Mouse (Mus musculus) neural tube, embryonic 11.5 days (tissue): Measurements from ENCODE around the gene Cpeb3. TPM values are rescaled to one million over a fixed set of nuclear protein-coding genes. Genes with fewer than 3 reads are reported as not detected.

ENCODE experiments used
- ATAC-seq: fragments of 200-750 bp; cut with Nextera tagmentation; 2 replicates; pipeline ENCODE4 v1.8.0; 2017; ENCODE audit warnings: moderate number of reproducible peaks, mild to moderate bottlenecking, moderate TSS enrichment, moderate library complexity; ENCODE audit not compliant: insufficient read depth, low FRiP score, low TSS enrichment
- DNase-seq: peaks from one replicate; pipeline ENCODE4 v3.0.0-alpha.2; 2015; ENCODE audit warnings: low spot score
- H3K27ac ChIP-seq: fragments of 300-500 bp; sonication (generic); 2 replicates; pipeline ENCODE4 v1.5.1; 2014; ENCODE audit warnings: low read depth, mild to moderate bottlenecking, low read length
- H3K27me3 ChIP-seq: fragments of 300-500 bp; sonication (generic); 2 replicates; pipeline ENCODE4 v1.6.1; 2014; ENCODE audit warnings: mild to moderate bottlenecking, low read length, mixed read lengths; ENCODE audit not compliant: control insufficient read depth, insufficient read depth
- H3K36me3 ChIP-seq: fragments of 300-500 bp; sonication (generic); 2 replicates; pipeline ENCODE4 v1.6.1; 2014; ENCODE audit warnings: mild to moderate bottlenecking, low read length, moderate library complexity, mixed read lengths; ENCODE audit not compliant: control insufficient read depth, insufficient read depth
- H3K4me1 ChIP-seq: fragments of 300-500 bp; sonication (generic); 2 replicates; pipeline ENCODE4 v1.6.1; 2014; ENCODE audit warnings: low read length, mixed read lengths; ENCODE audit not compliant: control insufficient read depth, insufficient read depth
- H3K4me2 ChIP-seq: fragments of 300-500 bp; sonication (generic); 2 replicates; pipeline ENCODE4 v1.6.1; 2014; ENCODE audit warnings: low read depth, mild to moderate bottlenecking, moderate library complexity
- H3K4me3 ChIP-seq: fragments of 300-500 bp; sonication (generic); 2 replicates; pipeline ENCODE4 v1.5.1; 2014; ENCODE audit warnings: low read depth, low read length
- H3K9ac ChIP-seq: fragments of 300-500 bp; sonication (generic); 2 replicates; pipeline ENCODE4 v1.6.1; 2014; ENCODE audit warnings: mild to moderate bottlenecking, low read length
- H3K9me3 ChIP-seq: fragments of 300-500 bp; sonication (generic); 2 replicates; pipeline ENCODE4 v1.6.1; 2016; ENCODE audit warnings: low read length; ENCODE audit not compliant: control insufficient read depth
- WGBS: fragments of 180-500 bp; shearing (Covaris S2); extraction: QIAGEN DNeasy Blood & Tissue Kit; methylation state at CpG from one replicate; pipeline ENCODE4 v1.1.7; 2014; 5-methylcytosine and 5-hydroxymethylcytosine counted together
- polyA plus RNA-seq: library from polyadenylated mRNA; unstranded; fragments of >200 nt; fragmentation: Nextera tagmentation; extraction: Ambion mirVana; gene quantifications from 2 replicates; pipeline ENCODE4 v1.2.1, GENCODE M21; 2014

Gene Cpeb3
- polyA plus RNA-seq: 2.8 and 4.3 TPM in 2 replicates

DNA sequence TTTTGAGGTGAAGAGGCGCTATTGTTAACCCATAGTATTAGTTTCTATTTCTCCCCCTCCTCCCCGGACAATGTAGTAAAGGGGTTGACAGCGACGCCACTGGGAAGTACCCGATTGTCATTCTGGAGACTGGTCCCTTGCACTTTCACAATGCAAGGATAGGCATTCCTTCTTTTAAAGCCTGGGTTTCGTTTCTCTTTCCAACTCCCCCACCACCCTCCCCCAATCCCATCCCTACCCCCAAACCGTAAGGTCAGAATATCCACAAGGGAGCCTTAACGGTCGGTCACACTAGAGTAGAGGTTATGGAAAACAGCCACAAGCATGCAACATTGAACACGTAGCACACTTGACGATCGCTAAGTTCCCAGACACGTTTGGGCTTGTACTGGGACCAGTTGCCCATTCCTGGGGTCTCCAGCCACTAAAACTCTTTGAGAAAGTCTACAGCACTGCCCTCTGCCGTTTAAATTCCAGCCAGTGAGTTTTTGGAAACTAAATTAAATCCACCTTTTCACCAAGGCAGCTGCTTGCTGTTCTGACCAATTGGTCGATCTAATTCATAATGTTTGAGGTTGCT is at the start of gene Cpeb3:
Gene Cpeb3, minus strand, starts transcription at position 426 of the 580 bp plus-strand sequence.
- Histone ChIP-seq H3K4me3 (peak within 1 kb of the TSS; percentile 94), H3K9me3 (no peaks in the 10 kb centered on the region), H3K4me1 (peaks cover 5% of the 10 kb centered on the region; the same call in 1 of the 2 replicates), H3K9ac (peak within 1 kb of the TSS; percentile 98), H3K4me2 (peak within 1 kb of the TSS; percentile 66), H3K36me3 (peaks cover 8% of the 10 kb centered on the region), H3K27me3 (no peaks in the 10 kb centered on the region), H3K27ac (peak within 1 kb of the TSS; percentile 78)
- WGBS: 2% methylated on average over 15 of the region's 15 CpGs
- DNase-seq (peak; percentile 60), ATAC-seq (no peak)

DNA sequence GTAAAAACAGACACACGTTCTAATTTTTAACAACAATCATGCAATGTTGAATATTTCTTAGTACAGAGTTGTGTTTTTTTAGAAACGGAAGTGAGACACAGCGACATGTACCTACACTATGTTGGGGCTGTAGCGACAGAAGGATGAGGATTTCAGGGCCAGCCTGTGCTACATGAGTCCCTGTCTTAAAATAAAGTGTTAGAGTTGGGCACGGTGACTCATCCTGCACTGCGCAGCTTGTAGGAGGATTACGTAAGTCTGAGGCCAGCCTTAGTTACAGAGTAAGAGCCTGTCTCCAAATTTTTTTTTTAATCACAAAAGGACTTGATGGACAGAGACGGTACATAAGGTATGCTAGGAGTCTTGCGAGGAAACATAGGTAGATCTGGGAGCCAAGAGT is 46.9 kb upstream of the Cpeb3 start:
- H3K27me3 ChIP-seq: no peaks in the 10 kb centered on the region
- H3K4me3 ChIP-seq: no peak overlapping the region
- no peaks in the 10 kb centered on the region for H3K4me1 ChIP-seq
- no peak overlapping the region for H3K27ac ChIP-seq
- no peak for ATAC-seq
- no peaks in the 10 kb centered on the region for H3K9me3 ChIP-seq
- 91% methylated on average over 9 of the region's 9 CpGs for WGBS
- H3K9ac ChIP-seq: no peak overlapping the region
- DNase-seq: no peak
- no peak overlapping the region for H3K4me2 ChIP-seq
- H3K36me3 ChIP-seq: no peaks in the 10 kb centered on the region

- DNase-seq (no peak), ATAC-seq (no peak)
- H3K4me1 ChIP-seq: no peaks in the 10 kb centered on the region
- H3K4me2 ChIP-seq: no peak overlapping the region
- H3K9me3 ChIP-seq: no peaks in the 10 kb centered on the region
- H3K27me3 ChIP-seq: no peaks in the 10 kb centered on the region
- no peaks in the 10 kb centered on the region for H3K36me3 ChIP-seq
- WGBS: 71% methylated on average over 6 of the region's 6 CpGs
- no peak overlapping the region for H3K27ac ChIP-seq
- no peak overlapping the region for H3K9ac ChIP-seq
- H3K4me3 ChIP-seq: no peak overlapping the region
These were observed 43.7 kb upstream of the Cpeb3 start for GRCm38 (mm10) chr19:37252104-37252503.

- Histone ChIP-seq H3K27me3 (no peaks in the 10 kb centered on the region), H3K9ac (no peak overlapping the region), H3K36me3 (no peaks in the 10 kb centered on the region), H3K4me1 (no peaks in the 10 kb centered on the region), H3K4me3 (no peak overlapping the region), H3K9me3 (no peaks in the 10 kb centered on the region), H3K27ac (no peak overlapping the region), H3K4me2 (no peak overlapping the region)
- DNase-seq (no peak), ATAC-seq (no peak)
- WGBS: 73% methylated on average over 3 of the region's 3 CpGs
These were observed 39.8 kb upstream of the Cpeb3 start for GRCm38 (mm10) chr19:37248199-37248598.

- ATAC-seq (no peak), DNase-seq (no peak)
- Histone ChIP-seq H3K4me3 (no peak overlapping the region), H3K9ac (no peak overlapping the region), H3K9me3 (no peaks in the 10 kb centered on the region), H3K4me1 (no peaks in the 10 kb centered on the region), H3K4me2 (no peak overlapping the region), H3K27ac (no peak overlapping the region), H3K27me3 (no peaks in the 10 kb centered on the region), H3K36me3 (no peaks in the 10 kb centered on the region)
- WGBS: 55% methylated on average over 3 of the region's 3 CpGs
These were observed 38.5 kb upstream of the Cpeb3 start for GRCm38 (mm10) chr19:37246859-37247258.

DNA sequence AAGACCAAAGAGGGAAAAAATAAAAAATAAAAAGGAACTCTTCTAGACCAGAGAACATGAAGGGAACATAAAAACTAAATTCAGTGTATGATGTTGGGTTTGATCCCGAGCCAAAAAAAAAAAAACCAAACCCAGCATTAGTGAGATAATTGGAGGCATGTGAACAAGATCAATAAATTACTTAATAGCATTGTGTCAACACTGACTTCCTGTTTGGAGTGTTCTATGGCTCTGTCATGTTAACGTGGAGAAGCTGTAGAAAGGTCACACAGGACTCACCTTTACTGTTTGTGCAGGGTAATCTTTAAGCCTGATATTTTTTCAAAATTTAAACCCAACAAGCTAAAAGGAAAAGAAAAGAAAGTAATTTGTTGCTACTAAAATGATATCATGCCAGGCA is 34.3 kb upstream of the Cpeb3 start:
- DNase-seq (no peak), ATAC-seq (no peak)
- H3K4me1 ChIP-seq: no peaks in the 10 kb centered on the region
- no peaks in the 10 kb centered on the region for H3K27me3 ChIP-seq
- H3K9ac ChIP-seq: no peak overlapping the region
- no peak overlapping the region for H3K4me2 ChIP-seq
- no peak overlapping the region for H3K4me3 ChIP-seq
- WGBS: 48% methylated on average over 2 of the region's 2 CpGs
- no peaks in the 10 kb centered on the region for H3K9me3 ChIP-seq
- H3K27ac ChIP-seq: no peak overlapping the region
- H3K36me3 ChIP-seq: no peaks in the 10 kb centered on the region

- DNase-seq: no peak
- H3K9ac ChIP-seq: no peak overlapping the region
- no peak for ATAC-seq
- H3K9me3 ChIP-seq: no peaks in the 10 kb centered on the region
- H3K4me3 ChIP-seq: no peak overlapping the region
- 75% methylated on average over 5 of the region's 5 CpGs for WGBS
- no peaks in the 10 kb centered on the region for H3K4me1 ChIP-seq
- no peak overlapping the region for H3K4me2 ChIP-seq
- H3K27me3 ChIP-seq: no peaks in the 10 kb centered on the region
- no peak overlapping the region for H3K27ac ChIP-seq
- H3K36me3 ChIP-seq: no peaks in the 10 kb centered on the region
These were observed 32.8 kb upstream of the Cpeb3 start for GRCm38 (mm10) chr19:37241201-37241600.

DNA sequence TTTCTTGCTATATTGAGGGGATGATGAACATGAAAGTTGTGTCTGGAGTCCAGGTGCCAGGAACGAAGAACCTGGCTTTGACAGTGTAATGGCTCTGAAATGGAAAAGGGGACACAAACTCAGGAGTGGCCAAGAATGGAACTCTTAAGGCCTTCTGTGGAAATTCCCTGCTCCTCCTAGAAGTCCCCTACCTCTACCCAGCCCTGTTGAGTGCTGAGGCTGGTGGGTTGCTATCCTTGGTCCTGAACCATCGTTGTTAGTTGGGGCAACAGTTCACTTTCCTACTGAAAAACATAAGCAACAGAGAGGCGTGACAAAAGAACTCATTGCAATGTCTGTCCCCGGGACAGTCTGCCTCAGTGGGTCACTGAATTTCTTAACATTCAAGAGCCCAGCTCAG is 30.7 kb upstream of the Cpeb3 start:
- peak; percentile 53 for DNase-seq
- ATAC-seq: no peak
- H3K9ac ChIP-seq: no peak overlapping the region
- H3K27ac ChIP-seq: no peak overlapping the region
- no peaks in the 10 kb centered on the region for H3K36me3 ChIP-seq
- no peak overlapping the region for H3K4me2 ChIP-seq
- no peaks in the 10 kb centered on the region for H3K9me3 ChIP-seq
- WGBS: 29% methylated on average over 4 of the region's 4 CpGs
- H3K4me3 ChIP-seq: no peak overlapping the region
- H3K4me1 ChIP-seq: no peaks in the 10 kb centered on the region
- peaks cover 10% of the 10 kb centered on the region for H3K27me3 ChIP-seq

DNA sequence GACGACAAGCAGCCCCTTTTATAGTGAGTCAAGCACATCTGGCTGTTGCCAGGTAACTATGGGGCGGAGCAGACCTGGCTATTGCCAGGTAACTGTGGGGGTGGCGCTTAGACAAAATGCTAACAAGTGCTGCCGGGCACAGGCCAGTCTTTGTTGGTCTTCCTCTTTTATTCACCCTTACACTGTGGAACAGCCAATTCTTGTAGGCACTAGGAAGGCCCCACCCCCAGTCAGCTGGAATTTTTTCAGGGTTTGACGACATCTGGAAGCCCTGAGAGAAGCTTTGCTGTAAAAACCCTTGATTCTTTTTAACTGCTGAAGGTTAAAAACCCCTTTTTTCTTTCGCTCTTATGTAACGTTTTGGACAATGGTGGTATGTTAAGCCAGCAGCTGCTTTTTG is 30.2 kb upstream of the Cpeb3 start:
- no peak overlapping the region for H3K27ac ChIP-seq
- no peak overlapping the region for H3K4me3 ChIP-seq
- ATAC-seq (no peak), DNase-seq (no peak)
- no peaks in the 10 kb centered on the region for H3K4me1 ChIP-seq
- H3K27me3 ChIP-seq: peaks cover 14% of the 10 kb centered on the region
- no peak overlapping the region for H3K4me2 ChIP-seq
- no peaks in the 10 kb centered on the region for H3K36me3 ChIP-seq
- no peaks in the 10 kb centered on the region for H3K9me3 ChIP-seq
- 11% methylated on average over 7 of the region's 7 CpGs for WGBS
- no peak overlapping the region for H3K9ac ChIP-seq
